Mouse (Mus musculus): ENCODE results near the gene Ints3.

DNA sequence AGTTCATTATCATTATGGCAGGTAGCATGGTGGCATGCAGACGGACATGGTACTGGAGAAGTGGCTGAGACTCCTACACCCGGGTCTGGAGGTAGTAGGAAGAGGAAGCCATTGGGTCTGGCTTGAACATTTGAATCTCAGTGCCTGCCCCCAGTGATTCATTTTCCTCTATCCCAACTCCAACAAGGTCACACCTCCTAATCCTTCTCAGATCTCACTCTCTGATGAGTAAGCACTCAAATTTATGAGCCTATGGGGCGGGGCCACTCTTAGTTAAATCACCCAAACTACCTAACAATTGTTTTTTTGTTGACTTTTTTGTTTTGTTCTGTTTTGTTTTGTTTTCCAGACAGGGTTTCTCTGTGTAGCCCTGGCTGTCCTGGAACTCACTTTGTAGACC, 10.6 kb upstream of the Ints3 start:
- TF ChIP-seq CTCF (IDR thresholded peaks at IDR 0.05; ENCODE audit: low read depth, low read length) (no peak), POLR2A (IDR thresholded peaks at IDR 0.05; ENCODE audit: extremely low read depth, insufficient read depth, low read length) (no peak)

Measured in liver, adult 2 months (tissue).